Mouse (Mus musculus) kidney, adult 8-10 months (tissue): Measurements from ENCODE around the gene Spata2.

ENCODE experiments used
- DNase-seq, 2 experiments: peaks; one replicate each; pipeline ENCODE4 v3.0.0; 2022

Spata2 gene

GRCm38 (mm10) chr2:167508569-167508968 is 15.9 kb upstream of the Spata2 start:
- no peak for DNase-seq

DNA sequence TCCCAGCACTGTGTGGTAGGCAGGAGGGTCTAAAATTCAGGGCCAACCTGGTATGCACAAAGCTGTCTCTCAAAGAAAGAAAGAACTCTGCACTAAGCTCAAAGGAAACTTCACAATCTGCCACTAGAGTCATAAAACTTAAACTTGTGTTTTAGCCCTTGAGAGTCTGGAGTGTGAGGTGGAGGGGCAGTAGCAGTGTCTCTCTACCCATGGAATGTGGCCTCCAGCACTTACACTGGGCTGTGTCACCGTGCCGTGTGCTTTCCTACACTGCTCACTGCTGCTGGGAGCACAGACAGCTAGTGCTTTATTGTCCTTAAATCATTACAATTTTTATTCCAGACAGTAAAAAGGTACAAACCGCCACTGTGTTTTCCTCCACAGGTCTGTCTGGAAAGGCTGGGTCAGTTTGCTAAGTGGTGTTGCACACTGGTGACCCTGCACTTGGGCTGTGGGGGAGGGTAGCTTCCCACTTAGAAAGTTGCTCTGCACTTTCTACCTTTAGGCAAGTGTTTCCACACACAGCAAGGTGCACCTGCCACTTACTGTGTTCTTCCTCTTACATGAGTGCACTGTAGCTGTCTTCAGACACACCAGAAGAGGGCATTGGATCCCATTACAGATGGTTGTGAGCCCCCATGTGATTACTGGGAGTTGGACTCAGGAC is 15.2 kb upstream of the Spata2 start:
- DNase-seq: no peak

DNA sequence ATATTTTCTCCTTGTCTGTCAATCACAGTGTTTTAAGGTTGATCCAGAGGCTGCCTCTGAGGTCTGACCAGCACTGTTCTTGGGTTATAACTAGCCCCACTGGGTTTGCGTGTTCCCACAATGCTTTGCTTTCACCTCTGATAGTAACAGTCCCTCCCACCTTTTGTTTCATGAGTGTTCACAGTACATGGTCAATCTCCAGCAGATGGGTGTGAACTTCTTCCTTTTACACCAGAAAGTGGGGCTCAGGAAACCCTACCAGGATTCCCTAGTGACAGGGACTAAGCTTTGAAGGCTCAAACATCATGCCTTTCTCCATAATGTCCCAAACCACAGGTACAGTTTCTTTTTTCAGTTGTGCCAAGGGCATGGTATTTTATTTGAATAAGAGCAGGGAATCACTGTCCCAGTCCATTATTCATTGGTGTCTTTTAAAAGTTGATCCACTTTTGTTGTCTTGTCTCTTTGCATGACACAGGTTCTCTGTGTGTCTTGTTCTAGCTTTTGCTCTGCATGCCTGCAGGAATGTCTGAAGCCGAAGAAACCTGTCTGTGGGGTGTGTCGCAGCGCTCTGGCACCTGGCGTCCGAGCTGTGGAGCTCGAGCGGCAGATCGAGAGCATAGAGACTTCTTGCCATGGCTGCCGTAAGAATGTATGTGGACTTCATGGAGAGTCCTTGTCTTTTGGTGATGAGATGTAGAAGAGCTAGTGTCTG is 14.0 kb upstream of the Spata2 start:
- no peak for DNase-seq

GRCm38 (mm10) chr2:167505127-167505526 is 12.4 kb upstream of the Spata2 start:
- no peak for DNase-seq

DNA sequence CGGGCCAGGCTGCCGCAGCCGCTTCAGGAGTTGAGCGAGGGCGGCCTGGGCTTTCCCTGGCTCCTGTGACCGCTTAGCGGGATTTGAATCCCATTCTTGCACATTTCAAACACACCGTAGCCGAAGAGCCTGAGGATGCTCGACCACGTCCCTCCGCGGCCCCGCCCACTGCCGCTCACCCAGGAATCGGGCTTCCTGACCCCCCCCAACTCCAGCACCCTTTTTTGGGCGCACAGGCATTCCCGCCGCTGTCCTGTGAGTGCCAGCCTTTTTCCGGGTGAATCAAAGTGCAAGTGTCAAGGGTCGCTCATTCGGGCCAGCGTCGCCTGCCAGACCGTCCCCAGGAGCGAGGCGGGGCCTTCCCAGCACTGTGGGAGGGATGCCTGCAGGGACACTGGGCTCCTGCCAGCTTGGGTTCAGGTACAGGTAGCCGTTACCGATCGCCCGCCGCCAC is 11.2 kb upstream of the Spata2 start:
- DNase-seq: peak; percentile 88 to 89

DNA sequence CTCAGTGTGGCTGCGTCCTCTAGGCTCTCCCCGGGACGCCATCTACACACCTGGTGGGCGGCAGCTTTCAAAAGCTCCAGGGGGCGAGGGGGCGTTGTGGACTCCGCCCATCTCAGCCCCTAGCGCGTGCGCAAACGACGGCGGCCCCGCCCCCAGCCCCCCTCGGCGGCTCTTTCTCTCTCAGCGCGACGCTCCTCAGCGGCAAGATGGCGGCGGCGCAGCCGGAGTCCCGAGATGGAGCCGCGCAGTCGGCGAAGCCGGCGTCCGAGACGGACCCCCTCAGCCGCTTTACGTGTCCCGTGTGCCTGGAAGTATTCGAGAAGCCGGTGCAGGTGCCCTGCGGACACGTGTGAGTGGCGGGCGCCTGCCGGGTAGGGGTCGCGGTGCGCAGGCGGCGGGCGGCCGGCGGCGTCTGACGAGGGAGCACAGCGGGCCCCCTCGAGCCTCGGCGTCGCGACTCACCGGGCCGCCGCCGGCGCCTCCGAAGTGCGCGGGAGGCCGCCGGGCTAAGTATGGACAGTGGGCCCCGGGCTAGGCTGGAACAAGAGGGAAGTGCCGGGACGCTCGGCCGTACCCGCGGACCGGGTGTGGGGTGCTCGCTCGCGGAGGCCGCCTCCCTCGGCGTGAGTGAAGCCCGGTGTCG is 10.7 kb upstream of the Spata2 start:
- DNase-seq: peak; percentile 75 to 85

- DNase-seq: no peak
These were observed 10.0 kb upstream of the Spata2 start for GRCm38 (mm10) chr2:167502554-167503252.

- DNase-seq: peak in 1 of 2 experiments; percentile 75
These were observed 4.6 kb upstream of the Spata2 start for GRCm38 (mm10) chr2:167497272-167497671.

DNA sequence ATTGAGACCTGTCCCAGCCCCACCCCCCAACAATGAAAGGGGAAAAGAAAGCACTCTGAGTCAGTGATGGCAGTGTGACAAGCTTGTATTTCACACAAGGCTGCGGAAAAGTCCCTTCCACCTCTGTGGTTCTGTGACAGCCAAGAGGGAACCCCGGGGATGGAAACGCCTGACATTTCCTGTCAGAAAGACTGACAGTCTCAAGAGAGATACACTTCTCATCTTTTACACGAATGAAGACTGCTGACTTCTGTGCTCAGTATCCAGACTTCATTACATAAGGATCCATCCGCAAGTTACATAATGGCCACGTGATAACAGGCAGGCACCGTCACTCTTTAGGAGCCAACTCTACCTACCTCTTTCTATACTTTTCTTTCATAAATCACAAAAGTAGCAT is 3.8 kb upstream of the Spata2 start:
- no peak for DNase-seq

DNA sequence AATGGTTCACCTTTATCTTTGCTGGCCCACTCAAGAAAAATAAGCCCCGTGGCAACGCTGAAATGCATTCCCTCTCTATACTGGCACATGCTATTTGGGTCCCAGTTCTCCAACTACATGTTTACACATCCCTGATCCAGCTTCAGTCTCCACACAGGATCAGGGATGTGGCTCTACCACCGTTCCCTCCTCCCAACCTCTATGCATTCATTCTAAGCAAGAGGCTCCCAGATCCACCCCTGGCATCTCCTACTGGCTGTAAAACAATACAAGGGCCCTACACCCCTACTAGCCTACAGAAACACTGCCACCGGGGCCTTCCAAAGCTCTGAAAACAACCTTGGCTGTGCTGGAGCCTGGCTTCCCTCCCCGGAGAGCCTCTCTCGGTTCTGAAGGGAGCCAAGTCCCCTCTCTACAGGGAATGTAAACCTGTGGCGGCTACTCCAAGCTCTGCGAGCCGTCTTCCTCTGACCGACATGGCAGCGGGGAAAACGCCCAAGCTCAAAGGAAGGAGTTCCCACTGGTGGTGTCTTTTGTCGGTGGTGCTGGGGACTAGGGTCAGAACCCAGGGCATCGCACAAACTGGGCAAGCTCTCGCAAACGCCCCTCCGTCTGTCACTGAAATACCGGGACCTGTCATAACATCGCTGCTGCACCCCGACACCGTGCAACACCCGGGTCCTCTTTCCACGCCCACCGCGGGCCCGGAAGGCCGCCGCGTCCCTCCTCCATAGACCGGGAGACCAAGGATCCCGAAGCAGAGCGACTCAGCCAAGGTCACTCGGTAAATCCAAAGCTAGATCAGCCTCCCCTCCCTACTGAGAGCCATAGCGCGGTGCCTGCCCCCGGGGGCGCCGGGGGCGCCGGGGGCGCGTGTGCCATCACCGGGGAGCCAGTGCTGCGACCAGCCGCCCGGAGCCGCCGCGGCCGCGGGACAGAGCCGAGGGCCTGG is 654 bp downstream of the Spata2 start, which contains the start of gene Rnf114:
Gene Rnf114, plus strand, starts transcription at position 889 of the 952 bp plus-strand sequence.
- peak in 1 of 2 experiments; percentile 37 for DNase-seq

DNA sequence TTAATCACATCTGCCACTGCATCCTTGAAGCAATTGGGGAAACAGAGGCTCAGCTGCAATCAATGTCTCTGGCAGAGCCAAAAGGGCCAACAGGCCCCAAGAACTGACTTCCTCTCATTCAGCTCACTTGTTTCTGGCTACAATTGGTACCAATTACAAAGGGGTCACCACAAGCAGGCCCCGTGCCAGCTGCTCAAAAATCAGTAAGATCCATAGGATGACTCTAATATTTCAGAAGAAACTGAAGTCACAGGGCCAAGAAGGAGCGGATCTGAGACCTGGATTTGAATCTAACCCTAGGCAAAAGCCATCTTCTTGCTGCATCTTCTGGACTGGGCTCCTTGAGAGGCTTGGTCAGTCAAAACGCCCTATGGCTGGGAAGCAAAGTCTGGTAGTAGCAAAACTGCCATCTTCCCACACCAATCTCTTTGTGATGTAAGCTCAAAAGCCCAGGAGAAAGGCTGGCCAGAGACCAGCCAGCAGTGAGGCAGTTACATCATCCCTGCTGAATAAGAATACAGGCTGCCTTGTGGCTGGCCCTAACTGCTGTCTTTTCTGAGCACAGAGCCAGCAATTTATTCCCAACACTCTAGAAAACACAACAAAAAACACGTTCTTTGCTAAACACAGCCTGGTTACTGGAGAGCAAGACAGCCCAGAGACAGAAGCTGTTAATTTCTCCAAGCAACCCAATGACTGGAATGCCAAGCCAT is 1.7 kb downstream of the Spata2 start:
- DNase-seq: no peak

- DNase-seq: no peak
These were observed 4.7 kb downstream of the Spata2 start for GRCm38 (mm10) chr2:167487994-167488393.

DNA sequence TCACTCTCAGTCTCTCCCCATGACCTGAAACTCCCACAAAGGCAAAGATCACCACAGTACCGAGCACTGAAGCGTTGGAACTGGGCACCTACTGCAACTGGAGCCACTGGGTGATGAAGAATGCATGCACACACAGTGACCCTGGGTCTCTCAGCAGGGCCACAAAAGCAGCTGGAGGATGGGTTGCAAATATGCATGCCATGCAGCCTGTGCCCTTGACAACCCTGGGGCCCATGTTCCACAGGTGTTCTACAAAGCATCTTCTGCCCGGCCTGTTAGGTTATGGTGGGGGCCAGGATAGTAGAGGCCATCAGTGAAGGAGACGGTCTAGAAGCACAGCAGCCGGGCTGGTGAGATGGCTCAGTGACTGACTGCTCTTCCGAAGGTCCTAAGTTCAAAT is 5.1 kb downstream of the Spata2 start:
- no peak for DNase-seq

- DNase-seq: no peak
These were observed 6.1 kb downstream of the Spata2 start for GRCm38 (mm10) chr2:167486573-167486972.

- DNase-seq: peak; percentile 81 to 86
These were observed 6.9 kb downstream of the Spata2 start for GRCm38 (mm10) chr2:167485501-167486377.

- no peak for DNase-seq
These were observed 7.8 kb downstream of the Spata2 start for GRCm38 (mm10) chr2:167484932-167485331.

DNA sequence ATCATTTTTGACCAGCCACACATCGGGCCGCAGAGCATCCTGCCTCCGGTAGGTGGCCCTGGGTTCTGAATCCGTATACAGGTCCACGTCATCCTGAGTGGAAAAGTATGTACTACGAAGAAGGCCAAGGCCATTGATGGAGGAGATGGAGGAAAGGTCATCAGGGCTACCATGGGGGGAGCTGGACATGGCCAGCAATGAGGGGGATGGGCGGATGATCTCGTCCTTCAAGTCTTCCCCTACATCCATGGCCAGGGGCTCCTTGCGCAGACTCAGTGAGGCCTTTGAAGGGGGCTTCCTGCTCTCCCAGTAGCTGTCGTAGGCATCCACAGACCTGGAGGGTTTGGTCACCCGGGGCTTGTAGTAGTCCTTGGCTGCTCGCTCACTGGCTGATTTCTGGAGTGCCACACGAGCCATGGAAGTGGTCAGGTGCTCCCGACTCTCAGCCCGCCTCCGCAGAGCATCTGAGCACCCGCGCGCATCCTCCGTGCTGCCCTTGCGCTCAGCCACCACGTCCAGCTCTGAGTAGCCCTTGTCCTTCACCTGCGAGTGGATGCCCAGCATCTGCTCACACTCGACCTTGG is 8.8 kb downstream of the Spata2 start:
- no peak for DNase-seq

DNA sequence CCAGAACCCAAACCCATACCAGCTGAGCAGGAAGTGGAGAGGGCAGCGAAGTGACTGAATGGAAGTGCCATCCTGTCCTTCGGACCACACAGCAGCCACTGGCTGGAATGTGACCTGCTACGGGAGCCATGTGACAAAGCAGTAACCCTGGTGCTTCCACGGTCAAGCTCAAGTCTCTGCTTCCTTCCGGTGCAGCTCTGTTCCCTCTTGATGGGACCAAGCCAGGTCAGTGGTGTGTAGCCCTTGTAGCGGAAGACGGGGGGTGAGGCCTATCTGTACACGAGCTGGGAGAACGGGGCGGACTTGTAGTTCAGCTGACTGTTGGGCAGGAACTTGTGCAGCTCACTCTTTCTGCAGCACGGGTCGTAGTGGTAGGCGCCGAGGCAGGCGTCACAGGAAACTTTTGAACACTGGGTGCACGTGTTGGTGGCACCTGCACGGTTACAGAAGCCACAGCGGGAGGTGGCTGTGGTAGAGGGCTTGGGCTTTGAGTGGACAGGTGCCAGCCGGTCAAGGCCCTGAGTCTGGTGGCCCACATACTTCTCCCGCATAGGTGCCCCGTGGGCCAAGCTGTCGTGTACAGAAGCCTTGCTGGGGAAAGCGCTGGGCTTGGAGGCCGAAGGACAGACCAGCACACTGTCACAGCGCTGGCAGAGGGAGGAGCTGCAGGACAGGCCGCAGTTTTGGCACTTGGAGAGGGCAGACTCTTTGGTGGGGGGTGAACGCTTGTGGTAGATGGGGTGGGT is 9.4 kb downstream of the Spata2 start:
- DNase-seq: peak in 1 of 2 experiments; percentile 63

GRCm38 (mm10) chr2:167482681-167483080 is 10.0 kb downstream of the Spata2 start:
- no peak for DNase-seq
